Mouse (Mus musculus) layer of hippocampus, postnatal 10 days (tissue): Measurements from ENCODE around the gene Fat1. TPM values are rescaled to one million over a fixed set of nuclear protein-coding genes. Genes with fewer than 3 reads are reported as not detected.
"Not testable (repeated sequence)": the region's sequence is repeated elsewhere in the genome, so short reads cannot be mapped to it uniquely, and the experiment has no call there.

ENCODE experiments used
- DNase-seq, 2 experiments: peaks; one replicate each; pipeline ENCODE4 v3.0.0; 2021; ENCODE audit warnings: low spot score in 2 of 2
- total RNA-seq, 2 experiments: library from RNA; stranded (reverse); gene quantifications; 2 replicates each; pipeline ENCODE4 v1.2.3; 2021

Fat1 gene
- total RNA-seq, 2 experiments from 2014 or later = 43.1 to 43.4 TPM

DNA sequence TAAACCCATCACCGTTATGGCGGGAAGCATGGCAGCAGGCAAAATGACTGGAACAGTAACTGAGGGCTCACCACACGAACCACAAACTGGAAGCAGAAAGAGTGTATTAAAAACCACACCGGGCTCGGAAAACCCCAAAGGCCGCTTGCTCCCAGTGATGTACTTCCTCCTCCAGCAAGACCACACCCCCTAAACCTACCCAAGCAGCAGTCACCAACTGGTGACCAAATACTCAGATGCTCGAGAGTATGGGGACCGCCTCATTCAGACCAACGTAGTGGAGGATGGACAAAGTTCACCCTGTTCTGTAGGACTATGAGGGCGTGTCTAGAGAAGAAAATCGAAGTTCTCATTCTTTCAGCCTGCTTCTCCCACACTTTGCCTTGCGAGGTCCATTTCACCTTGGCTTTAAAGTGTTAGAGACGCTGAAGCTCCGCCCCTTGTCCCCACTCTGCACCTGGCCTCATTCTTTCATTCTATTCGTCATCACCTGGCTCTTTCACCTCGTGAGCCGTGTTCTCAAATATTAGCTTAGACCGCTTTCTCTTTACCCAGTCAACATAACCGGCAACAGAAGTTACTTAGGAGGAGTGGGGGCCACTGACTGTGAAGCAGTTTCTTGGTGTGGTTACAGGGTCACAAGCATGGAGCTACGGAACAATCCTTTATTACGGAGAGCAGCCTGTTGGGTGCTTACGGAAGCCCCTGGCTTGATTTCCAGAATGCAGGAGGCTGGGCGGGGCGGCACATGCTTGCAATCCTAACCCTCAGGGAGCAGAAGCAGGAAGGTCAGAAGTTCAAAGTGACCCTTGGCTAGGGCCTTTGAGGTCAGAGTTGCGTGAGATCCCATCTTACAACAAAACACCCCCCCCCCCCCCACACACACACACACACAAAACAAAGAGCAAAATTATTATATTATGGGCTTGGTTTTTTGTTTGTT lies 128.0 kb downstream of the Fat1 start:
- no peak for DNase-seq

DNA sequence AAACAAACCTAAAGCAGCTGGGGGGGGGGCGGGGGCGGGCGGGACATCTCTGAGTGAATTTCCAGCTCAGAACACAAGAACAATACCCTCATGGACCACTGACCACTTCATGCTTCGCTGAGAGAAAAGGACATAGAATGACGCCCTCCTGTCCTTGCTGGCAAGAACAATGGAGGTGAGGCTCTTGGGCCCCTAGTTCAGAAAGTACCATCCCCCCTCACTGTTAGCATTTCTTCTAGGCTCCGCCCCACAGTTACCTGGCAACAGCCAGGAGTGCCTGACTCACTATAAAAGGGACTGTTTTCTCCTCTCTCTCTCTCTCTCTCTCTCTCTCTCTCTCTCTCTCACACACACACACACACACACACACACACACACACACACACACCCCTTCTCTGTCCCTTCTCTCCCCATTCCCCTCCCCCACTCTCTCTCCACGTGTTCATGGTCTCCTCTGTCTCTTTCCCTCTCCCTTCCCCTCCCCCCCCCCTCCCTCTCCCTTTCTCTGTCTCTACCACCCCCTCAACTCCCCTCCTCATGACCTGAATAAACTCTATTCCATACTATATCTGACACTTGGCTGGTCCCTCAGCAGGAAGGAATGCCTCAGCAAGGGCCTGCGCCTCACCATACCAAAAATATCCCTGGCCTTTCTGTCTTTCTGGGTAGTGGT lies 129.1 kb downstream of the Fat1 start:
- DNase-seq = no peak

DNA sequence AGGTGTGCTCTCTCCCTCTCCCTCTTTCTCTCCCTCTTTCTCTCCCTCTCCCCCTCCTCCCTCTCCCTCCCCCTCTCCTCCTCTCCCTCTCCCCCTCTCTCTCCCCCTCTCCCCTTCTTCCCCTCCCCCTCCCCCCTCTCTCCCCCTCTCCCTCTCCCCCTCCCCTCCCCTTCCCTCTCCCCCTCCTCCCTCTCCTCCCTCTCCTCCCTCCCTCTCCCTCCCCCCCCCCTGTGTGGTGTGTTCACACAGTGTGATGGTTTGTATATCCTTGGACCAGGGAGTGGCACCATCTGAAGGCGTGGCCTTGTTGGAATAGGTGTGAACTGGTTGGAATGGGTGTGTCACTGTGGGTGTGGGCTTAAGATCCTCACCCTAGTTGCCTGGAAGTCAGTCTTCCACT lies 130.1 kb downstream of the Fat1 start:
- not testable (repeated sequence) for DNase-seq

DNA sequence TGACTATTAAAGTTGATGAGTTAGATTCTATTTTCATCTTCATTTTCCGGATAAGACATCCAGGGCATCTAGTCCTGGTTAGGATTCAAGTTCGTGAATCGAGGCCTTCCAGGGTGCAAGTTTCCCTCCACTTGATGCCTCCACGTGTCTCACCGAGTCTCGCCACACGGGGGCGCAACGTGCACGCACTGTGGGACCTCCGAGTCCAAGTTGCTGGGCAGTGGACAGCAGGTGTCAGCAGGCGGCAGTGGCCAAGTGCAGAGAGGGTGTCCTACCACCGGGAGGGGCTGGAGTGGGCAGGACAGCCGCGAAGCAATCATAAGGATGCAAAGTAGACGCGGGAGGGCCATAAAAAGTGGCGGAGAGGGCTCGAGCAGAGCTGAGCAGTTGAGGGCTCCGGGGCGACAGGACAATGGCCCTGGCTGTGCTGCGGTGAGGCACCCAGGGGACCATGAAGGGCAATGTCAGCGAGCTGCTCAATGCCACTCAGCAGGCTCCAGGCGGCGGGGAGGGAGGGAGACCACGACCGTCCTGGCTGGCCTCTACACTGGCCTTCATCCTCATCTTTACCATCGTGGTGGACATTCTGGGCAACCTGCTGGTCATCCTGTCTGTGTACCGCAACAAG lies 133.6 kb downstream of the Fat1 start, which contains the start of gene Mtnr1a:
Mtnr1a (plus strand) TSS at position 379 of the 628 bp plus-strand sequence.
- peak; percentile 94 to 95 for DNase-seq

DNA sequence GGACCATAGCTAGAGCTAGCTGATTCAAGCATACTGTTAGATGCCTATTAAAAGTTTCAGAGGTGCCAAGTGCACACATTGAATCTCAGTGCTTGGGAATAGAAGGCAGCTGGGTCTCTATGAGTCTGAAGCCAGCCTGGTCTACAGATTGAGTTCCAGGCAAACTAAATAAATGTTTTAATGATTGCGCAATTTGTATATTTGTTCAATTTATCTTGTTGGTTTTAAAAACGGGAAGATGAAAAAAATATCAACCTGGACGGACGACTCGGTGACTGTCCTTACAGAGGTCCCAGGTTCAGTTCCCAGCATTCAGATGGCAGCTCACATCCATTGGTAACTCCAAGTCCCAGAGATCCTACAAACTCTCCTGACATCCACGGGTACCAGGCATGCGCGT lies 135.7 kb downstream of the Fat1 start:
- DNase-seq = no peak

DNA sequence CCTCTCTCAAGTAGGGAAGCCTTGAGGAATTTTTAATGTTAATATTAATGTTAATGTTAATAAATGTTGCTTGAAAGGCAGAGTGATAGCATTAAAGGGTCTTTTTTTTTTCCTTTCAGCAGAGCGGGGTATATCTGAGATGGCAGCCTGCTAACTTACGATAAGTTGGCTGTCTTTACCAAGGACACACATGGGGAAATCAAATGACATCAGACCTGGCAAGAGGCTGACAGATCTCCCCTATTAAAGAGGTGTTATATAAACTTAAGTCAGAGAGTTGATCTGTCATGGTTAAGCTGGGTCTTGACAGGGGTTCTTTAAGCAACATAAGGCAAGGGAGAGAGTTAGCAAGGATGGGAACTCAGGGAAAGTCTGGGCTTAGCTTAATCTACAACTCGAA lies 145.6 kb downstream of the Fat1 start:
- DNase-seq = no peak

DNA sequence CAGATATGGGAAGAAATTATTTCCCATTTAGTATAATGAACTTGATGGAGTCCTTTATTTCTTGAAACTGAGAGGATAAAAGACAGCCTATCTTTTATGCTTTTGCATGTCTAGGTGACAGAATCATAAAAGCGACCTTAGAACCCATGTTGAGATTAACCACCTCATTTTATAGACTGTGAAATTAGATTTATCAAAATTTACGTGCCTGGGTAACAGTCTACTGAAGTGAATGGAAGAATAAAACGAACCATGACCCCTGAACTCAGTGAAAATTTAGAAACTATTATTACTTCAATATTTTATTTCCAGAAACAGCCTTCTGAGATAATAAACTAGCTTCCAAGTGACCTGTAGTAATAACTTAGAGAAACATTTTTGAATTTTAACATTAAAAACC lies 158.4 kb downstream of the Fat1 start:
- DNase-seq = no peak

Other genes starting within 250 kb of the Fat1 start
- not detected for gene Mtnr1a, start 133.7 kb downstream of the Fat1 start, total RNA-seq